Mouse (Mus musculus): ENCODE measurements around the gene Otof.

- no peak for TF ChIP-seq EP300 (IDR thresholded peaks at IDR 0.05; ENCODE audit: low read length)
- no peak for TF ChIP-seq BHLHE40 (IDR thresholded peaks at IDR 0.05; ENCODE audit: low read depth, low read length)
- no peak for TF ChIP-seq CTCF (conservative IDR thresholded peaks at IDR 0.05 in 1 of 2, IDR thresholded peaks at IDR 0.05 in 1 of 2; ENCODE audit: low read depth in 2 of 2, low read length in 2 of 2)
- TF ChIP-seq MAX (IDR thresholded peaks at IDR 0.05; ENCODE audit: low read length): no peak
- TF ChIP-seq ZKSCAN1 (IDR thresholded peaks at IDR 0.05; ENCODE audit: borderline replicate concordance, low read depth, low read length): no peak
- no peak for TF ChIP-seq MAZ (IDR thresholded peaks at IDR 0.05; ENCODE audit: low read depth, low read length)
- no peak for TF ChIP-seq KAT2A (IDR thresholded peaks at IDR 0.05; ENCODE audit: insufficient replicate concordance, low read length)
- no peak for TF ChIP-seq MAFK (IDR thresholded peaks at IDR 0.05; ENCODE audit: insufficient replicate concordance, low read length)
- TF ChIP-seq MEF2A (IDR thresholded peaks at IDR 0.05; ENCODE audit: borderline replicate concordance, low read depth, low read length): no peak
- TF ChIP-seq POLR2A (IDR thresholded peaks at IDR 0.05; ENCODE audit: low read depth, low read length): no peak
- TF ChIP-seq MXI1 (IDR thresholded peaks at IDR 0.05; ENCODE audit: low read depth, low read length): no peak
- no peak for TF ChIP-seq TBP (conservative IDR thresholded peaks at IDR 0.05; ENCODE audit: low read depth, low read length)
- no peak for TF ChIP-seq SMC3 (IDR thresholded peaks at IDR 0.05; ENCODE audit: low read depth, low read length)
Measured at GRCm38 (mm10) chr5:30490845-30491244, 29.1 kb upstream of the Otof start.
